Mouse (Mus musculus) intestine, postnatal 0 days (tissue): ENCODE results near the gene Med17. TPM values are rescaled to one million over a fixed set of nuclear protein-coding genes. Genes with fewer than 3 reads are reported as not detected.
"Not testable (repeated sequence)": the region's sequence is repeated elsewhere in the genome, so short reads cannot be mapped to it uniquely, and the experiment has no call there.

Experiments
- ATAC-seq: fragments of 200-750 bp; cut with Nextera tagmentation; 2 replicates; pipeline ENCODE4 v1.8.0; 2017; ENCODE audit warnings: mild to moderate bottlenecking, moderate TSS enrichment, moderate library complexity
- H3K27ac ChIP-seq: fragments of 300-500 bp; sonication (generic); 2 replicates; pipeline ENCODE4 v1.5.1; 2014; ENCODE audit warnings: mild to moderate bottlenecking, low read depth, low read length, moderate library complexity
- H3K27me3 ChIP-seq: fragments of 300-500 bp; sonication (generic); replicated peaks from 2 replicates; pipeline ENCODE4 v1.6.1; 2014; ENCODE audit warnings: low read length, mixed read lengths; ENCODE audit not compliant: control insufficient read depth, insufficient read depth
- H3K36me3 ChIP-seq: fragments of 300-500 bp; sonication (generic); 2 replicates; pipeline ENCODE4 v1.6.1; 2014; ENCODE audit warnings: mild to moderate bottlenecking, moderate library complexity; ENCODE audit not compliant: control insufficient read depth, insufficient read depth
- H3K4me1 ChIP-seq: fragments of 300-500 bp; sonication (generic); replicated peaks from 2 replicates; pipeline ENCODE4 v1.6.1; 2014; ENCODE audit warnings: antibody characterized with exemption, low read length, mixed read lengths; ENCODE audit not compliant: control insufficient read depth, insufficient read depth
- H3K4me2 ChIP-seq: fragments of 300-500 bp; sonication (generic); replicated peaks from 2 replicates; pipeline ENCODE4 v1.6.1; 2014; ENCODE audit warnings: low read depth, mild to moderate bottlenecking, moderate library complexity
- H3K4me3 ChIP-seq: fragments of 300-500 bp; sonication (generic); 2 replicates; pipeline ENCODE4 v1.5.1; 2014; ENCODE audit warnings: low read depth, low read length
- H3K9ac ChIP-seq: fragments of 300-500 bp; sonication (generic); 2 replicates; pipeline ENCODE4 v1.6.1; 2014; ENCODE audit warnings: mild to moderate bottlenecking, low read depth, low read length
- H3K9me3 ChIP-seq: fragments of 300-500 bp; sonication (generic); 2 replicates; pipeline ENCODE4 v1.6.1; 2016; ENCODE audit warnings: mixed run types; ENCODE audit not compliant: control insufficient read depth
- CTCF ChIP-seq: sonication (generic); IDR thresholded peaks from 2 replicates; pipeline ENCODE4 v1.5.1; 2016; ENCODE audit warnings: low read depth, mild to moderate bottlenecking, control low read depth, antibody characterized with exemption, moderate library complexity
- WGBS: fragments of 180-500 bp; shearing (Covaris S2); extraction: QIAGEN DNeasy Blood & Tissue Kit; methylation state at CpG from one replicate; pipeline ENCODE4 v1.1.7; 2014; 5-methylcytosine and 5-hydroxymethylcytosine counted together
- polyA plus RNA-seq: library from polyadenylated mRNA; unstranded; fragments of >200 nt; fragmentation: Nextera tagmentation; extraction: Ambion mirVana; gene quantifications from 2 replicates; pipeline ENCODE4 v1.2.1, GENCODE M21; 2015

The Med17 gene
- polyA plus RNA-seq: 18.1 and 20.4 TPM in 2 replicates

- Histone ChIP-seq H3K4me2 (peak within 1 kb of the TSS; percentile 79), H3K27ac (peak within 1 kb of the TSS; percentile 93), H3K4me3 (peak within 1 kb of the TSS; percentile 92), H3K36me3 (peaks cover 15% of the 10 kb centered on the region), H3K27me3 (no peaks in the 10 kb centered on the region), H3K9me3 (no peaks in the 10 kb centered on the region), H3K4me1 (no peaks in the 10 kb centered on the region), H3K9ac (peak within 1 kb of the TSS; percentile 93)
- TF ChIP-seq CTCF: 0 out of 2 replicates have a peak, but pooled peaks have one; percentile 12
- WGBS: under 1% methylated on average over 57 of the region's 57 CpGs
- ATAC-seq: peak; percentile 98
These were observed at the start of gene Med17 for GRCm38 (mm10) chr9:15279649-15280490. Med17 (minus strand) TSS chr9:15279931.

- H3K4me3 ChIP-seq: no peak overlapping the region
- H3K27ac ChIP-seq: no peak overlapping the region
- no peak overlapping the region for H3K4me2 ChIP-seq
- WGBS: 76% methylated on average over 2 of the region's 2 CpGs
- H3K4me1 ChIP-seq: no peaks in the 10 kb centered on the region
- no peaks in the 10 kb centered on the region for H3K27me3 ChIP-seq
- no peak for TF ChIP-seq CTCF
- H3K9ac ChIP-seq: no peak overlapping the region
- H3K36me3 ChIP-seq: peaks cover 44% of the 10 kb centered on the region
- no peaks in the 10 kb centered on the region for H3K9me3 ChIP-seq
- ATAC-seq: no peak
These were observed 38.5 kb upstream of the Med17 start for GRCm38 (mm10) chr9:15318170-15318742.

GRCm38 (mm10) chr9:15317223-15318169, 37.8 kb upstream of the Med17 start:
- WGBS: 53% methylated on average over 5 of the region's 5 CpGs
- Histone ChIP-seq H3K9ac (no peak overlapping the region), H3K4me1 (no peaks in the 10 kb centered on the region), H3K27ac (no peak overlapping the region), H3K36me3 (peaks cover 46% of the 10 kb centered on the region), H3K27me3 (no peaks in the 10 kb centered on the region), H3K4me2 (no peak overlapping the region), H3K4me3 (no peak overlapping the region), H3K9me3 (no peaks in the 10 kb centered on the region)
- TF ChIP-seq CTCF: no peak
- ATAC-seq: no peak

GRCm38 (mm10) chr9:15316296-15316695, 36.6 kb upstream of the Med17 start:
- no CpG with 5 or more reads among the region's 2 CpGs for WGBS
- H3K9ac ChIP-seq, H3K27me3 ChIP-seq, H3K9me3 ChIP-seq, ATAC-seq, H3K4me2 ChIP-seq, H3K27ac ChIP-seq, H3K4me3 ChIP-seq, H3K4me1 ChIP-seq: not testable (repeated sequence)
- peaks cover 50% of the 10 kb centered on the region for H3K36me3 ChIP-seq

- H3K27me3 ChIP-seq: no peaks in the 10 kb centered on the region
- no peak for ATAC-seq
- WGBS: 96% methylated on average over 1 of the region's 1 CpGs
- H3K4me2 ChIP-seq: no peak overlapping the region
- no peak overlapping the region for H3K27ac ChIP-seq
- H3K9ac ChIP-seq: no peak overlapping the region
- H3K4me1 ChIP-seq: no peaks in the 10 kb centered on the region
- no peak for TF ChIP-seq CTCF
- H3K9me3 ChIP-seq: no peaks in the 10 kb centered on the region
- H3K4me3 ChIP-seq: no peak overlapping the region
- peaks cover 59% of the 10 kb centered on the region for H3K36me3 ChIP-seq
These were observed 34.9 kb upstream of the Med17 start for GRCm38 (mm10) chr9:15314619-15315018.

GRCm38 (mm10) chr9:15313633-15314032, 33.9 kb upstream of the Med17 start:
- peaks cover 68% of the 10 kb centered on the region for H3K36me3 ChIP-seq
- no peak for TF ChIP-seq CTCF
- WGBS: 91% methylated on average over 5 of the region's 5 CpGs

More at GRCm38 (mm10) chr9:15313633-15314032, 33.9 kb upstream of the Med17 start:
- Histone ChIP-seq H3K9ac (no peak overlapping the region), H3K4me2 (no peak overlapping the region), H3K27ac (no peak overlapping the region), H3K27me3 (no peaks in the 10 kb centered on the region), H3K4me1 (no peaks in the 10 kb centered on the region), H3K9me3 (no peaks in the 10 kb centered on the region), H3K4me3 (no peak overlapping the region)
- no peak for ATAC-seq
